12 mouse cellular contexts compared by ENCODE assay signal in the genomic region with DNA sequence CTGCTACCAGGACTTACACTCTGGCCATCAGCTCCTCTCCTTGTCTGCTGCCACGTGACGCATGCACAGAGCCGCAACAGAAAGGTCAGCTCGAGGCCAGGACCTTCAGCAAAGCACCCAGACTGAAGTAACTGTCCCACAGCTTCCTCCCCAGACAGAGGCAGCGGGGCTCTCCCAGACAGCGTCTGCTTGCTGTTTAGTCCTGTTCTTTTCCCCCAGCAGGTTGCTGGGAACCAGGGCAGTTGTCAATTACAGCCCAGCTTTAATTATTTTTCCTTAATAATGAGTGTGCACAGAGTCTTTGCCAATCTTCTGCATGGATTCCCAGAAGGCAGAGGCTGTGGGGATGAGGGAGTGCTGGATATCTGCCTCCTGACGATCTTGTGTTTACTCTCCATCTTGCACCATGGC. TPM values are rescaled to one million over a fixed set of nuclear protein-coding genes. Genes with fewer than 3 reads are reported as not detected.
DNase-seq lines count a peak whose midpoint lies in the region; ATAC-seq lines count a peak whose summit lies in the region.
"Had no signal": no experiment of that assay in that cellular context is flagged by ENCODE, and none has a peak within 500 bp of the region (broad histone marks: within the 10 kb centered on the region; RNA-seq: fewer than 3 reads in every experiment).

No protein-coding gene starts in this region.

- no peak for DNase-seq in hindbrain, embryonic 10.5 days (ENCODE audit: low spot score)
- no peak for DNase-seq in hindbrain, embryonic 11.5 days (ENCODE audit: low spot score)
- DNase-seq in MN1 (ENCODE audit: low spot score), result peak; percentile 52
- DNase-seq in embryonic facial prominence, embryonic 11.5 days (ENCODE audit: low spot score), result peak; percentile 11
- DNase-seq in cerebellum, adult 9-10 months, result no peak
- no peak for DNase-seq in urinary bladder, postnatal 14 days (ENCODE audit: low spot score)
- DNase-seq in B cell, adult 2 months, result no peak
- DNase-seq: lung, adult 2 months; right cerebral cortex, postnatal 25 days had no signal

- H3K4me3 ChIP-seq in hindbrain, embryonic 10.5 days, result no peak overlapping the region
- no peak overlapping the region for H3K4me3 ChIP-seq in hindbrain, embryonic 11.5 days (ENCODE audit: low read depth, low read length)
- no peak overlapping the region for H3K4me3 ChIP-seq in embryonic facial prominence, embryonic 11.5 days (ENCODE audit: low read depth, low read length)
- no peak overlapping the region for H3K4me3 ChIP-seq in hindbrain, embryonic 16.5 days (ENCODE audit: low read length)
- H3K4me3 ChIP-seq: kidney, embryonic 15.5 days; myocyte had no signal

- 54% methylated on average over 7 of the region's 7 CpGs for WGBS in hindbrain, embryonic 10.5 days
- 42% methylated on average over 7 of the region's 7 CpGs for WGBS in hindbrain, embryonic 11.5 days
- 48% methylated on average over 7 of the region's 7 CpGs for WGBS in embryonic facial prominence, embryonic 11.5 days
- WGBS in hindbrain, embryonic 16.5 days, result 26% methylated on average over 7 of the region's 7 CpGs

- no peak overlapping the region for H3K4me2 ChIP-seq in hindbrain, embryonic 11.5 days (replicated peaks; ENCODE audit: low read depth, low read length)
- no peak overlapping the region for H3K4me2 ChIP-seq in embryonic facial prominence, embryonic 11.5 days (ENCODE audit: low read depth, low read length)
- H3K4me2 ChIP-seq in hindbrain, embryonic 16.5 days (ENCODE audit: low read length), result no peak overlapping the region
- H3K4me2 ChIP-seq: kidney, embryonic 15.5 days had no signal

- H3K4me1 ChIP-seq in hindbrain, embryonic 10.5 days (replicated peaks), result peaks cover 37% of the 10 kb centered on the region
- 0 out of 2 replicates have a peak, but pooled peaks cover 5% of the 10 kb centered on the region for H3K4me1 ChIP-seq in hindbrain, embryonic 11.5 days (replicated peaks; ENCODE audit: control insufficient read depth, insufficient read depth, low read length)
- H3K4me1 ChIP-seq in embryonic facial prominence, embryonic 11.5 days (ENCODE audit: control insufficient read depth, insufficient read depth, low read length), result peaks cover 3% of the 10 kb centered on the region
- 0 out of 2 replicates have a peak, but pooled peaks cover 2% of the 10 kb centered on the region for H3K4me1 ChIP-seq in hindbrain, embryonic 16.5 days (ENCODE audit: control insufficient read depth, insufficient read depth, low read depth, low read length)

- H3K9me3 ChIP-seq in hindbrain, embryonic 10.5 days, result no peaks in the 10 kb centered on the region
- no peaks in the 10 kb centered on the region for H3K9me3 ChIP-seq in hindbrain, embryonic 11.5 days (ENCODE audit: control insufficient read depth, low read length)
- H3K9me3 ChIP-seq in embryonic facial prominence, embryonic 11.5 days (replicated peaks; ENCODE audit: control insufficient read depth, low read length), result no peaks in the 10 kb centered on the region
- no peaks in the 10 kb centered on the region for H3K9me3 ChIP-seq in hindbrain, embryonic 16.5 days (ENCODE audit: control insufficient read depth, low read length)
- H3K9me3 ChIP-seq: kidney, embryonic 15.5 days had no signal

- no peak for ATAC-seq in hindbrain, embryonic 11.5 days (ENCODE audit: low FRiP score)
- no peak for ATAC-seq in embryonic facial prominence, embryonic 11.5 days (replicated peaks; ENCODE audit: insufficient number of reproducible peaks, low FRiP score, low TSS enrichment, low read depth)
- ATAC-seq in hindbrain, embryonic 16.5 days, result peak; percentile 46

- H3K36me3 ChIP-seq in hindbrain, embryonic 10.5 days, result no peaks in the 10 kb centered on the region
- no peaks in the 10 kb centered on the region for H3K36me3 ChIP-seq in hindbrain, embryonic 11.5 days (ENCODE audit: control insufficient read depth, insufficient read depth, low read length)
- H3K36me3 ChIP-seq in embryonic facial prominence, embryonic 11.5 days (replicated peaks; ENCODE audit: control insufficient read depth, insufficient read depth, low read depth, low read length), result no peaks in the 10 kb centered on the region
- H3K36me3 ChIP-seq in hindbrain, embryonic 16.5 days (ENCODE audit: control insufficient read depth, insufficient read depth, low read length), result no peaks in the 10 kb centered on the region
- H3K36me3 ChIP-seq: kidney, embryonic 15.5 days had no signal

- no peaks in the 10 kb centered on the region for H3K27me3 ChIP-seq in hindbrain, embryonic 10.5 days (ENCODE audit: insufficient read depth, poor library complexity, severe bottlenecking)
- H3K27me3 ChIP-seq in hindbrain, embryonic 11.5 days (ENCODE audit: control insufficient read depth, insufficient read depth, low read length), result no peaks in the 10 kb centered on the region
- H3K27me3 ChIP-seq in embryonic facial prominence, embryonic 11.5 days (ENCODE audit: control insufficient read depth, insufficient read depth, low read length), result no peaks in the 10 kb centered on the region
- no peaks in the 10 kb centered on the region for H3K27me3 ChIP-seq in hindbrain, embryonic 16.5 days (replicated peaks; ENCODE audit: control insufficient read depth, insufficient read depth, low read length)
- H3K27me3 ChIP-seq: kidney, embryonic 15.5 days had no signal

- peak overlapping the region; percentile 80 for H3K27ac ChIP-seq in hindbrain, embryonic 10.5 days
- no peak overlapping the region for H3K27ac ChIP-seq in hindbrain, embryonic 11.5 days (ENCODE audit: low read depth, low read length)
- no peak overlapping the region; the same call in 1 of the 2 replicates for H3K27ac ChIP-seq in embryonic facial prominence, embryonic 11.5 days (replicated peaks; ENCODE audit: low read depth, low read length)
- H3K27ac ChIP-seq in hindbrain, embryonic 16.5 days (ENCODE audit: low read depth, low read length), result no peak overlapping the region
- H3K27ac ChIP-seq: kidney, embryonic 15.5 days had no signal

- H3K9ac ChIP-seq in hindbrain, embryonic 11.5 days (ENCODE audit: low read depth, low read length), result no peak overlapping the region
- H3K9ac ChIP-seq in embryonic facial prominence, embryonic 11.5 days (replicated peaks; ENCODE audit: low read length), result no peak overlapping the region; the same call in 1 of the 2 replicates
- H3K9ac ChIP-seq in hindbrain, embryonic 16.5 days (ENCODE audit: low read depth, low read length), result no peak overlapping the region
- H3K9ac ChIP-seq: kidney, embryonic 15.5 days had no signal

RNA-seq across cellular contexts. Expression of a gene that starts 15.8 kb away (rescaled TPM):
- 7.3 and 9.0 TPM in 2 replicates for polyA plus RNA-seq in hindbrain, embryonic 10.5 days (2016; fragmentation: Nextera tagmentation; extraction: Ambion mirVana)
- 10.6 and 12.2 TPM in 2 replicates for polyA plus RNA-seq in hindbrain, embryonic 11.5 days (2014; fragmentation: Nextera tagmentation; extraction: Ambion mirVana)
- 17.0 and 28.7 TPM in 2 replicates for polyA plus RNA-seq in embryonic facial prominence, embryonic 11.5 days (2014; fragmentation: Nextera tagmentation; extraction: Ambion mirVana)
- polyA plus RNA-seq in hindbrain, embryonic 16.5 days (2015; fragmentation: Nextera tagmentation; extraction: Ambion mirVana), result 38.5 and 39.8 TPM in 2 replicates

Comparison
In these comparisons a context has a peak if more than half of its experiments do, and no peak if none do; other contexts are left out.
1. DNase-seq: peak in MN1 (single experiment) and embryonic facial prominence, embryonic 11.5 days (single experiment); none in hindbrain, embryonic 10.5 days (single experiment), hindbrain, embryonic 11.5 days (single experiment), cerebellum, adult 9-10 months (single experiment), urinary bladder, postnatal 14 days (single experiment) and B cell, adult 2 months (0 of 2).